Mouse (Mus musculus): ENCODE data around the gene Shisa6. TPM values are rescaled to one million over a fixed set of nuclear protein-coding genes. Genes with fewer than 3 reads are reported as not detected.

The Shisa6 gene
- polyA plus RNA-seq, 1 experiment from 2014 or later = 0.66 TPM

DNA sequence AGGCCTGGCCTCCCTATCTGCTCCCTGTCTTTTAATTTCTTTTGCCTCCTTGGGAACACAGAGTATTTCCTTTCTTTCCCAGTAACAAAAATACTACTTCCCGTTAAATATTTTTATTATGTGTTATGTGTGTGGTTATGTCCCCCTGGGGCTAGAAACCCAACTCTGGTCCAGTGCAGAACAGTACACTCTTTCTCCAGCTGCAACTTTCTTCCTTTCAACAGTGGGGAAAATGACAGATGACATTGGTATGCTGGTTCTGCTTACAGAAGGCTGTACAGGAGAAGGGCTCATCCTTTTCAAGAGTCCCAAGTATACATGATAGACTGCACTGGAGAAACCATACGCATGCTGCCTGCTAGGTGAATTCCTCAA is 251.1 kb downstream of the Shisa6 start:
- Histone ChIP-seq H3K9me3 (no peaks in the 10 kb centered on the region), H3K36me3 (replicated peaks) (no peaks in the 10 kb centered on the region), H3K4me1 (peaks cover 11% of the 10 kb centered on the region), H3K4me3 (replicated peaks) (no peak overlapping the region), H3K9ac (no peak overlapping the region), H3K27me3 (no peaks in the 10 kb centered on the region), H3K4me2 (no peak overlapping the region), H3K27ac (peak overlapping the region; percentile 59; the same call in 1 of the 2 replicates)
- 92% methylated on average over 2 of the region's 2 CpGs for WGBS
- no peak for ATAC-seq (ENCODE audit: low FRiP score)

DNA sequence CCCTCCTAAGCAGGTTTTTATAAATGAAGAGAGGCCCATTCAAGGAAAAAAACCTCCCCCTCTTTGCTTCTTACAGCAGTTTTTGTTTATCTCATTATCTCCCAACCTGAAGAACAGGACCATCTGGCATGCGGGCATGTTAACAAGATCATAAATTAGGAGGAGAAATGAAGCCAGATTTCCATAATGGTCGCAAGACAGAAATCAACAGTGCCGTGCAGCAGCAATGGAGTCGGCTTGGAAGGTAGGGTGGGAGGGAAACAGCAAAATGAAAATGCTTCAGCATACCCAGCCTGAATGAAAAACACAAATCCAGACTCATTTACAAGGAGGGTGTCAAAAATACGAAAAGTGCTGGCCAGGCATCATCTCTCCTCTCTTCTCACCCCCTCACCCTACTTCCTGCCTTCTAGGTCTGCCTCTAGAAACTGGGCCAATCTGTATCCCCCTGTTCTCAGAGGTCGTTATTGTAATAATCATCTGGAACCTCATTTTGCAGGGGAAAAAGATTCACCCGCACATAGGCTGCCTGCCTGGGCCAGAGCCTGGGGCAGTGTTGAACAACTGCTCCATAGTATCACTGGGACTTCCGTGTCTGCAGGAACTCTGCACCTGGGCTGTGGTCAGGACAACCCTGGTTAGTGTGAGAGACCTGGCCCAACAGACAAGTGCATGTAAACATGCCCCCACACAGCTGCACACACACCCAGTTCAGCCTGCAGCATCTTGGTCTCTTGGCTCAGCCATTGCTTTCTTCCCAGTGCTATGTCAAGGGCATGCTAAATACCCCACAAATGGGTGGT is 251.7 kb downstream of the Shisa6 start:
- WGBS = 51% methylated on average over 8 of the region's 8 CpGs
- Histone ChIP-seq H3K9ac (no peak overlapping the region), H3K4me2 (no peak overlapping the region), H3K4me3 (replicated peaks) (no peak overlapping the region), H3K9me3 (no peaks in the 10 kb centered on the region), H3K27ac (peak overlapping the region; percentile 59; the same call in 1 of the 2 replicates), H3K27me3 (no peaks in the 10 kb centered on the region), H3K36me3 (replicated peaks) (no peaks in the 10 kb centered on the region), H3K4me1 (peaks cover 11% of the 10 kb centered on the region)
- ATAC-seq (ENCODE audit: low FRiP score) = no peak

DNA sequence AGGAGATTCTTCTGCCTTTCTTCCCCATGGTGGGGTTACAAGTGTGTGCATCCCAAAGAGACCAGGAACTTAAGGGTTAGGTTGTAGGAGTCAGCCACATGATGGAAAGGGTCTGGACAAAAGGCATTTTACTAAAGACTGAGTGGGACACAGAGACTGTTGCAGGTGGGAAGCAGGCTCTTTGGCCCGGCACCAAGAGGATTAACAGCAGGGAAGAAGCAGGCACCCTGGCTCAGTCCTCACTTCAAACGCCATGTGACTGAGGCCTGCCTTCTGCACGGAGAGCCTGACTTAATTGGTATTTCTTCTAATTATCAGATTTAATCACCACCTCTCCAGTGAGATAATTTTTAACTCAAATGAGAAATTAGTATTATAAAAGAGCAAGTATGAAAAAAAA is 258.7 kb downstream of the Shisa6 start:
- Histone ChIP-seq H3K36me3 (replicated peaks) (no peaks in the 10 kb centered on the region), H3K4me1 (no peaks in the 10 kb centered on the region), H3K4me3 (replicated peaks) (no peak overlapping the region), H3K4me2 (no peak overlapping the region), H3K27ac (no peak overlapping the region), H3K9me3 (no peaks in the 10 kb centered on the region), H3K27me3 (no peaks in the 10 kb centered on the region), H3K9ac (no peak overlapping the region)
- ATAC-seq (ENCODE audit: low FRiP score) = no peak; the same call in 1 of the 2 replicates
- 10% methylated on average over 3 of the region's 3 CpGs for WGBS

DNA sequence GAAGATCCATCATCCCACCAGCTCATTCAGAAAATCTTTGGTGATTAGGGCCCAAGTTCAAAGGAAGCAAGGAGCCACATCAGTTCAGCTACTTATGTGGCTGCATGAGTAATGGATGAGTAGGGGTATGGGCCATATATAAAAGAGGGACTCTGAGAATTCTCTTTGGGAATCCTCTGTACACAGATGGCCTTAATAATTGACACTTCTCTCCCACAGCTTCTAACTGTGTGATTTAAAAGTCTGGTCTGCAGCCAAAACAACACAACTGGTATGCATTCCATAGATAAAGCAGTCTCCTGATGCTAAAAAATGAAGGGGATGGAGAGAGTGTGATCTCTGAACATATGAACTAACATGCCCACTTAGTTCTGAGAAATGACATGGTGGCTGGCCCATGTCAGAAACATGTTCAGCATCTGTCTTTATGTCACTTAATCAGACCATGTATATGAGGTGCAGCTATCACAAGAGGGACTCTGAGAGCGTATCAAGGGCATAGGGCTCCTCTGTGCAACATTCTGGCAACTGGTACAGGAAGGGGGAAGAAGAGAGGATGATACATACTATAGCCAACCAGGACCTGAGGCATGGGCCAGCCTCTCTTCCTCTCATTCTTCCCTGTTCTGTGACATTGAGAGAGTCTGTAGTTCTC is 260.3 kb downstream of the Shisa6 start:
- no peak for ATAC-seq (ENCODE audit: low FRiP score)
- no peak overlapping the region for H3K4me2 ChIP-seq
- H3K36me3 ChIP-seq (replicated peaks) = no peaks in the 10 kb centered on the region
- no peaks in the 10 kb centered on the region for H3K27me3 ChIP-seq
- no peaks in the 10 kb centered on the region for H3K9me3 ChIP-seq
- no peak overlapping the region for H3K9ac ChIP-seq
- H3K4me1 ChIP-seq = no peaks in the 10 kb centered on the region
- H3K27ac ChIP-seq = no peak overlapping the region
- 86% methylated on average over 1 of the region's 1 CpGs for WGBS
- H3K4me3 ChIP-seq (replicated peaks) = no peak overlapping the region

DNA sequence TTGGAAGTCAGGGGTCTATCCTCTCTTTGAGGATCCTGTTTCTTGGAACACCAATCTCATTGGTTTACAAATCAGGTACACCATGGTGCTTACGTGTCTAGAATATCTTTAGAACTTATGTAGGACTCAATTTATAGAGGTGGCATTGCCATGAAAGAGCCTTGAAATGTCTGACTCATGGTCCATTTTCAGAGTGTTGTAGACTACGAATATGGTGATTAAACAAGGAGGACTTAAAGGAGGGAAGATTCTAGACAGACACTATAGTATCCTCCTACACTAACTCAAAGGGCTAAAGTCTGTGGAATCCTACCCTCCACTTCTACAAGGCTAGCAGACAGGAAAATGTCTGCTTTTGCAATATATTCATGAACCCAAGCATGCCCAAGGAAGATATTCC is 265.6 kb downstream of the Shisa6 start:
- Histone ChIP-seq H3K4me1 (no peaks in the 10 kb centered on the region), H3K27ac (no peak overlapping the region), H3K4me2 (no peak overlapping the region), H3K4me3 (replicated peaks) (no peak overlapping the region), H3K27me3 (no peaks in the 10 kb centered on the region), H3K9ac (no peak overlapping the region), H3K36me3 (replicated peaks) (no peaks in the 10 kb centered on the region), H3K9me3 (no peaks in the 10 kb centered on the region)
- 84% methylated on average over 2 of the region's 2 CpGs for WGBS
- no peak for ATAC-seq (ENCODE audit: low FRiP score)

DNA sequence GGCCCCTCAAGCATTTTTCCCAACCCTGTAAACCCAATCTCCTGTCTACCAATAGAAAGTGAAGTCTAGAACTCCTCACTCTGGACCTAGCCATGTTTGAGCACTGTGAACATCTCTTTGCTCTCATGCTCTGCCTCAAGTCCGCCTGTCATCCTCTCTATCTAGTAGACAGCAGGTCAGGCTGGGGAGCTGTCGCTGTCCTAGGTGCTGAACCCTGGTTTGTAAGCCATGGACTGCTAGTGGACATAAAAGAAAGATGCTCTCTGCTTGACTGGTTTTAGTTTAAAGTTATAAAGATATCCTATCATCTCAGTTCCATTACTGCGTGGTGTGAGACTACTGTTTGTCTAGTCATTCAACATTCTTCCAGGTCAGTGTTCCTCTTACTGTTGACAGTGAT is 266.9 kb downstream of the Shisa6 start:
- Histone ChIP-seq H3K4me3 (replicated peaks) (no peak overlapping the region), H3K4me2 (no peak overlapping the region), H3K27ac (no peak overlapping the region), H3K9ac (no peak overlapping the region), H3K27me3 (no peaks in the 10 kb centered on the region), H3K9me3 (no peaks in the 10 kb centered on the region), H3K36me3 (replicated peaks) (no peaks in the 10 kb centered on the region), H3K4me1 (no peaks in the 10 kb centered on the region)
- ATAC-seq (ENCODE audit: low FRiP score) = no peak
- 22% methylated on average over 3 of the region's 3 CpGs for WGBS

DNA sequence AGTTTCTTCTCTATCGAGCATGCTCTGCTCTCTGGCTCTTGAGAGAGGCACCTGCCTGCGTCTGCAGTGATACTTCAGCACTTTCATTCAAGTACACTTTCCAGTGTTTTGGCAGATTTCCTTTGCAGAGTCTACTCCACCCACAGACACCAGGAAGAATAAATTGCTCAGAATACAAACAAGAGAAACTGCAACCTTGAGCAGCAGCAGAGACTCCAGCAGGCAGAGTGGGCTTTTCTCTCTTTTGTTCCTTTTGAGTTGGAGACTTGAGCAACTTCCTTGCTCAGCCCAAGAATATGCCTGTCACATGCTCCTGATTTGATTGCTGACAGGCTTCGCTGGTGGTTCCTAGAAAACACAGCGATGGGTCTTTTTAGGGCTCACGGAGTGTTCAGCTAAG is 278.6 kb downstream of the Shisa6 start:
- H3K4me1 ChIP-seq = no peaks in the 10 kb centered on the region; the same call in 1 of the 2 replicates
- H3K4me2 ChIP-seq = no peak overlapping the region
- H3K9me3 ChIP-seq = no peaks in the 10 kb centered on the region
- ATAC-seq (ENCODE audit: low FRiP score) = no peak
- no peaks in the 10 kb centered on the region for H3K27me3 ChIP-seq
- H3K36me3 ChIP-seq (replicated peaks) = no peaks in the 10 kb centered on the region
- H3K4me3 ChIP-seq (replicated peaks) = no peak overlapping the region
- H3K27ac ChIP-seq = no peak overlapping the region
- WGBS = 66% methylated on average over 5 of the region's 5 CpGs
- no peak overlapping the region for H3K9ac ChIP-seq

DNA sequence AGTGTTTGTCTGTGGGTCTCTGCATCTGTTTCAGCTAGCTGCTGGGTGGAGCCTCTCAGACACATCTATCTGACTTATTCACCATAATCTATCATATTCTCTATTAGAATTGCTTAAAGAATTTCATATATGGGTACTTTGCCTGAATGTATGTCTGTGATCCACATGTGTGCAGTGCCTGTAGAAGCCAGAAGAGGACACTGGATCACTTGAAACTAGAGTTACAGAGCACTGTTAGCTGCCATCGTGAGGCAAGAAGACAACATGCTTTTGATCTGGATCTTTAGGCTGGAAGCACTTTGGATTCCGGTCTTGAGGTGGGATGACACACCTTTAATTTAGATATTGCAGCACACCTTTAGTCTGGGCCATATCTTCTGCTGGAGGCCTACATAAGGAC is 289.2 kb downstream of the Shisa6 start:
- H3K4me2 ChIP-seq = no peak overlapping the region
- no peaks in the 10 kb centered on the region for H3K27me3 ChIP-seq
- H3K27ac ChIP-seq = no peak overlapping the region
- no peak overlapping the region for H3K9ac ChIP-seq
- H3K9me3 ChIP-seq = no peaks in the 10 kb centered on the region
- 79% methylated on average over 2 of the region's 2 CpGs for WGBS
- no peak for ATAC-seq (ENCODE audit: low FRiP score)
- no peak overlapping the region for H3K4me3 ChIP-seq (replicated peaks)
- no peaks in the 10 kb centered on the region for H3K36me3 ChIP-seq (replicated peaks)
- H3K4me1 ChIP-seq = no peaks in the 10 kb centered on the region

DNA sequence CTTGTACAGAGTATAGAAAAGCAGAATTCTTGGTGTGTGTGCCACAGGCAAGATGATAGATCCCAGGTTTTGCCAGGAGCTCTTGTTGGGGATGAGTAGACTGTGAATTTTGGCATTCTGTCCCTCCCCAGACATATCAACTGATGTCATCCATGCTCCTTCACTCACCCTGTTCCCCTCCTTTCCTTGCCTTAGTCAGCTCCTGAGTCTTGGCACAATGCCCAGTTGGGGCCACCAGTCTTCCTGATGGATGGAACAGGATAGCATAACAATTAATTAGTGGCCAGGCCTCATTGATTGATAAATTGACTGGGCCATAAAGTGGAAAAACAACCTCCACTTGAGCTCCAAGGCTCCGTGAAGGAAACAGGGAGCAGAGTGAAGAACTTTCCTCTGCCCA is 292.9 kb downstream of the Shisa6 start:
- Histone ChIP-seq H3K9me3 (no peaks in the 10 kb centered on the region), H3K4me3 (replicated peaks) (no peak overlapping the region), H3K9ac (no peak overlapping the region), H3K4me1 (no peaks in the 10 kb centered on the region), H3K27ac (no peak overlapping the region), H3K36me3 (replicated peaks) (no peaks in the 10 kb centered on the region), H3K4me2 (no peak overlapping the region), H3K27me3 (no peaks in the 10 kb centered on the region)
- no peak for ATAC-seq (ENCODE audit: low FRiP score)
- 45% methylated on average over 1 of the region's 1 CpGs for WGBS

DNA sequence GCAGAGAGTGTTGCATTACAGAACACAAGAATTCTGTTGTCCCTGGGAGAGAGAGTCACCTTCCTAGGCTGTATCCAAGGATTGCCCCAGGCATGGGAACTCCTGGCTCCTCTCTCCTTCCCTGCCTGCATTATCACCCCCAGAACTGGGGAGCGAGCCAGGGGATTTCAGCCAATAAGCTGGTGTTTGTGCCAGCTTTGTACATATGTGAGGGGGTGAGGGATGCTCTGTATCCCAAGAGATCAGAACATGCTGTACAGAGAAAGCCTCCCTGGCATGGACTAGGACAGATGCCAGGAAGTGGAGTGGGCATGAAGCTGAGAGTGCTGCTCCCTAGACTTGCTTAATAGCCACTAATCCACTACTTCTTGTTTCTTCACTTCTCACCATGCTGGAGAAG is 303.6 kb downstream of the Shisa6 start:
- Histone ChIP-seq H3K4me3 (replicated peaks) (no peak overlapping the region), H3K36me3 (replicated peaks) (no peaks in the 10 kb centered on the region), H3K9me3 (no peaks in the 10 kb centered on the region), H3K27ac (no peak overlapping the region), H3K4me2 (no peak overlapping the region), H3K4me1 (no peaks in the 10 kb centered on the region), H3K9ac (no peak overlapping the region), H3K27me3 (no peaks in the 10 kb centered on the region)
- 88% methylated on average over 1 of the region's 1 CpGs for WGBS
- ATAC-seq (ENCODE audit: low FRiP score) = no peak

DNA sequence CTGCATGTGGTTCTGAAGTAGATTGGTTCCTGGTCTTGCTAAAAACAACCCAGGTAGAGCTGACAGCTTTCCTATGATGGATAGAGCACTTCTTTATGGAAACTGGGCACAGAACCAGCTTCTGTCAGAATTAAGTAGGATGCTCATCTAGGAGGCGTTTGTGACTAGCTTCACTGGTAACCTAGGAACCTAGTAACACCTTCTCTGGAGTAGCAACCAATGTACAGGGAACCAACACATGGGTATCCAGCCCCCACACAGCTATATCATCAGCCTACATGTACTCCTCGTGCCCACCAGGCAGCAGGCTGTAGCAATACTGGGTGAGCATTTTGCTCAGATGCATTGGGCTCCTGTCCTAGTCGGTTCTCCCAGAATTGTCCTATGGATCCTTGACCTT is 307.3 kb downstream of the Shisa6 start:
- Histone ChIP-seq H3K4me2 (no peak overlapping the region), H3K9me3 (no peaks in the 10 kb centered on the region), H3K36me3 (replicated peaks) (no peaks in the 10 kb centered on the region), H3K9ac (no peak overlapping the region), H3K4me3 (replicated peaks) (no peak overlapping the region), H3K27me3 (no peaks in the 10 kb centered on the region), H3K4me1 (no peaks in the 10 kb centered on the region), H3K27ac (no peak overlapping the region)
- no peak for ATAC-seq (ENCODE audit: low FRiP score)
- WGBS = 86% methylated on average over 3 of the region's 3 CpGs

DNA sequence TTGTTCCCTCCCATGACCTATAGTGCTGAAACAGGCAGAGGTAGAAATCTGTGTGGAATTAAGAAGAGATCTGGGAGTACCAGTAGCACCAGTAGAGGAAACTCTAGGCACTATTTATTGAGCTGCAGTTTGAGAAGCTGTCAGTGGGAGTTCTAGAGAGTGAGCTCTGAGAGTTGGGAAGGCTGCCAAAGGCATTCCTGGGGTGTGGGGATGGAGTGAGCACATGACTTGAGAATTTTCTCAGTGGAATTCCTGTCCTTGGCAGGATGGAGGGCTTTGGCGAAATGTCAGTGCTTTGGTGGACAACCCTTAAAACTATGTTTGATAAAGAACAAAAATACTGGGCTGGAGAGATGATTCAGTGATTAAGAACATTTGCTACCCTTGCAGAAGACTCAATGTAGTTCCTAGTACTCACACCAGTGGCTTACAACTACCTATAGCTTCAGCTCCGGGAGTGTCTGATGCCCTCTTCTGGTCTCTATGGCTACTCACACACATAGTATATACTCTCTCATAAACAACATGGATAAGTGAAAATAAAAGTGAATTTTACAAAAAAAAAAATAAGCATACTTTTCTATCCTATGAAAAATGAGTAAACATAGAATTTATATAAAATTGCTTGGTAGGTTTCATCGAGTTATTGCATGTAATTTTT is 337.0 kb downstream of the Shisa6 start:
- H3K4me1 ChIP-seq = no peaks in the 10 kb centered on the region

More for the DNA sequence above, 337.0 kb downstream of the Shisa6 start:
- Histone ChIP-seq H3K4me3 (replicated peaks) (no peak overlapping the region), H3K9me3 (no peaks in the 10 kb centered on the region), H3K27me3 (no peaks in the 10 kb centered on the region), H3K9ac (no peak overlapping the region), H3K36me3 (replicated peaks) (no peaks in the 10 kb centered on the region), H3K4me2 (no peak overlapping the region), H3K27ac (no peak overlapping the region)
- WGBS = 90% methylated on average over 3 of the region's 3 CpGs
- ATAC-seq (ENCODE audit: low FRiP score) = no peak
